Mouse (Mus musculus) hindbrain, embryonic 10.5 days (tissue): ENCODE measurements around the gene Rab27a. TPM values are rescaled to one million over a fixed set of nuclear protein-coding genes. Genes with fewer than 3 reads are reported as not detected.

Source experiments
- polyA plus RNA-seq: library from polyadenylated mRNA; unstranded; fragments of >200 nt; fragmentation: Nextera tagmentation; extraction: Ambion mirVana; gene quantifications from 2 replicates; pipeline ENCODE4 v1.2.1, GENCODE M21; 2016

Gene Rab27a
- polyA plus RNA-seq, 1 experiment from 2014 or later: 1.5 TPM

Other genes starting within 250 kb of the Rab27a start
- gene Prtg, start 238.0 kb upstream of the Rab27a start, polyA plus RNA-seq: 7.6 and 19.9 TPM in 2 replicates
- 5.4 and 6.1 TPM in 2 replicates for gene Pygo1, start 119.2 kb upstream of the Rab27a start, polyA plus RNA-seq
- gene Dyx1c1, start 86.1 kb upstream of the Rab27a start, polyA plus RNA-seq: 1.8 and 1.9 TPM in 2 replicates
- not detected in 2 replicates for gene Gm44503, start 86.0 kb upstream of the Rab27a start, polyA plus RNA-seq
- 21.8 and 27.6 TPM in 2 replicates for gene Ccpg1os, start 59.5 kb upstream of the Rab27a start, polyA plus RNA-seq
- 20.3 and 21.9 TPM in 2 replicates for gene Ccpg1, start 59.4 kb upstream of the Rab27a start, polyA plus RNA-seq
- 15.0 and 15.8 TPM in 2 replicates for gene Pigb, start 4.5 kb upstream of the Rab27a start, polyA plus RNA-seq
- gene Khdc3, start 57.0 kb downstream of the Rab27a start, polyA plus RNA-seq: 0.20 TPM in 1 of 2 replicates, not detected in the other
- not detected in 2 replicates for gene Gm20509, start 57.6 kb downstream of the Rab27a start, polyA plus RNA-seq
- 136 and 150 TPM in 2 replicates for gene Rsl24d1, start 68.6 kb downstream of the Rab27a start, polyA plus RNA-seq